Mouse (Mus musculus) MEL (cell line): ENCODE measurements around the gene Brpf3. TPM values are rescaled to one million over a fixed set of nuclear protein-coding genes. Genes with fewer than 3 reads are reported as not detected.

Experiments used
- DNase-seq: peaks from one replicate; pipeline ENCODE4 v3.0.0; 2011; ENCODE audit warnings: low read depth, low spot score
- H3K27ac ChIP-seq: 2 replicates; pipeline ENCODE4 v1.5.1; 2012; ENCODE audit warnings: low read depth, mild to moderate bottlenecking, control low read depth, low read length, moderate library complexity; ENCODE audit not compliant: control insufficient read depth
- H3K27me3 ChIP-seq, 2 experiments: fragments of 150-350 bp in 1 of 2; sonication (generic) in 1 of 2; 2 replicates each; pipeline ENCODE4 v1.6.1; 2012; ENCODE audit warnings: low read length in 2 of 2, mild to moderate bottlenecking in 2 of 2, improper control_type of control experiment in 1 of 2, moderate library complexity in 1 of 2; ENCODE audit not compliant: insufficient read depth in 2 of 2, control insufficient read depth in 1 of 2
- H3K36me3 ChIP-seq, 2 experiments: 2 replicates each; pipeline ENCODE4 v1.6.1; 2012 to 2014; ENCODE audit warnings: low read length in 2 of 2, improper control_type of control experiment in 1 of 2, inconsistent platforms in 1 of 2, mild to moderate bottlenecking in 1 of 2; ENCODE audit not compliant: insufficient read depth in 2 of 2, control insufficient read depth in 1 of 2
- H3K4me1 ChIP-seq, 2 experiments: fragments of 150-350 bp in 1 of 2; sonication (generic) in 1 of 2; 2 replicates each; pipeline ENCODE4 v1.6.1; 2012; ENCODE audit warnings: low read length in 2 of 2, improper control_type of control experiment in 1 of 2, mild to moderate bottlenecking in 1 of 2; ENCODE audit not compliant: insufficient read depth in 2 of 2, control insufficient read depth in 1 of 2
- H3K4me3 ChIP-seq, 2 experiments: fragments of 150-350 bp in 1 of 2; sonication (generic) in 1 of 2; 2 replicates each; pipeline ENCODE4 v1.5.1; 2012; ENCODE audit warnings: low read depth in 2 of 2, low read length in 2 of 2, mild to moderate bottlenecking in 2 of 2, moderate library complexity in 2 of 2, control low read depth in 1 of 2, improper control_type of control experiment in 1 of 2; ENCODE audit not compliant: control insufficient read depth in 1 of 2, insufficient read depth in 1 of 2
- H3K79me2 ChIP-seq: 2 replicates; pipeline ENCODE4 v1.6.1; 2012; ENCODE audit warnings: mild to moderate bottlenecking, low read length, moderate library complexity; ENCODE audit not compliant: control insufficient read depth, poor library complexity, insufficient read depth
- H3K9ac ChIP-seq: 2 replicates; pipeline ENCODE4 v1.6.1; 2012; ENCODE audit warnings: low read depth, mild to moderate bottlenecking, control low read depth, low read length, moderate library complexity; ENCODE audit not compliant: control insufficient read depth, poor library complexity, severe bottlenecking
- H3K9me3 ChIP-seq: fragments of 150-350 bp; sonication (generic); replicated peaks from 2 replicates; pipeline ENCODE4 v1.6.1; 2012; ENCODE audit warnings: mild to moderate bottlenecking, low read length, improper control_type of control experiment, moderate library complexity; ENCODE audit not compliant: insufficient read depth
- BHLHE40 ChIP-seq: IDR thresholded peaks from 2 replicates; pipeline ENCODE4 v1.6.1; 2012; ENCODE audit warnings: low read depth, mild to moderate bottlenecking, inconsistent platforms, low read length, improper control_type of control experiment, borderline replicate concordance
- CTCF ChIP-seq, 3 experiments: IDR thresholded peaks in 2 of 3; conservative IDR thresholded peaks in 1 of 3; 2 replicates each; pipeline ENCODE4 v1.5.1; 2011 to 2012; ENCODE audit warnings: low read length in 3 of 3, low read depth in 2 of 3, mild to moderate bottlenecking in 2 of 3, improper control_type of control experiment in 1 of 3, inconsistent platforms in 1 of 3, mixed read lengths in 1 of 3, moderate library complexity in 1 of 3; ENCODE audit not compliant: control insufficient read depth in 1 of 3, insufficient read depth in 1 of 3, poor library complexity in 1 of 3, severe bottlenecking in 1 of 3
- E2F4 ChIP-seq: IDR thresholded peaks from 2 replicates; pipeline ENCODE4 v1.6.1; 2011; ENCODE audit warnings: low read depth, low read length, improper control_type of control experiment, borderline replicate concordance
- ELF1 ChIP-seq: IDR thresholded peaks from 2 replicates; pipeline ENCODE4 v1.6.1; 2014; ENCODE audit warnings: low read depth, mild to moderate bottlenecking, inconsistent platforms, low read length, improper control_type of control experiment, moderate library complexity
- GABPA ChIP-seq: IDR thresholded peaks from 2 replicates; pipeline ENCODE4 v1.6.1; 2012; ENCODE audit warnings: low read depth, mild to moderate bottlenecking, inconsistent platforms, low read length, improper control_type of control experiment, moderate library complexity
- KAT2A ChIP-seq: conservative IDR thresholded peaks from 2 replicates; pipeline ENCODE4 v1.6.1; 2012; ENCODE audit warnings: low read depth, low read length, improper control_type of control experiment, inconsistent platforms
- MXI1 ChIP-seq: IDR thresholded peaks from 2 replicates; pipeline ENCODE4 v1.6.1; 2011; ENCODE audit warnings: mild to moderate bottlenecking, low read depth, low read length, improper control_type of control experiment
- MYC ChIP-seq: IDR thresholded peaks from 2 replicates; pipeline ENCODE4 v1.6.1; 2011; ENCODE audit warnings: low read depth, mild to moderate bottlenecking, low read length, improper control_type of control experiment, moderate library complexity
- NELFE ChIP-seq: IDR thresholded peaks from 2 replicates; pipeline ENCODE4 v1.6.1; 2011; ENCODE audit warnings: low read depth, low read length, improper control_type of control experiment
- NRF1 ChIP-seq: IDR thresholded peaks from 2 replicates; pipeline ENCODE4 v1.6.1; 2014; ENCODE audit warnings: low read depth, mild to moderate bottlenecking, inconsistent platforms, low read length, improper control_type of control experiment, moderate library complexity; ENCODE audit not compliant: poor library complexity, insufficient read depth, severe bottlenecking
- POLR2A ChIP-seq, 2 experiments: IDR thresholded peaks; 2 replicates each; pipeline ENCODE4 v1.6.1; 2011 to 2012; ENCODE audit warnings: low read length in 2 of 2, mild to moderate bottlenecking in 2 of 2, control low read depth in 1 of 2, improper control_type of control experiment in 1 of 2, low read depth in 1 of 2, moderate library complexity in 1 of 2; ENCODE audit not compliant: control insufficient read depth in 1 of 2, insufficient read depth in 1 of 2, poor library complexity in 1 of 2
- POLR2AphosphoS2 ChIP-seq: IDR thresholded peaks from 2 replicates; pipeline ENCODE4 v1.6.1; 2011; ENCODE audit warnings: low read length, improper control_type of control experiment
- RAD21 ChIP-seq: IDR thresholded peaks from 2 replicates; pipeline ENCODE4 v1.6.1; 2011; ENCODE audit warnings: mild to moderate bottlenecking, low read depth, low read length, improper control_type of control experiment
- RCOR1 ChIP-seq: IDR thresholded peaks from 2 replicates; pipeline ENCODE4 v1.6.1; 2012; ENCODE audit warnings: low read depth, mild to moderate bottlenecking, inconsistent platforms, low read length, improper control_type of control experiment
- TAL1 ChIP-seq: IDR thresholded peaks from 2 replicates; pipeline ENCODE4 v1.6.1; 2012; ENCODE audit warnings: mild to moderate bottlenecking, inconsistent platforms, low read length, moderate library complexity, mixed read lengths
- TCF12 ChIP-seq: IDR thresholded peaks from 2 replicates; pipeline ENCODE4 v1.6.1; 2014; ENCODE audit warnings: low read depth, mild to moderate bottlenecking, inconsistent platforms, low read length, improper control_type of control experiment, moderate library complexity
- USF2 ChIP-seq, 2 experiments: IDR thresholded peaks; 2 replicates each; pipeline ENCODE4 v1.6.1; 2011 to 2012; ENCODE audit warnings: improper control_type of control experiment in 2 of 2, low read length in 2 of 2, borderline replicate concordance in 1 of 2, inconsistent platforms in 1 of 2, low read depth in 1 of 2, mild to moderate bottlenecking in 1 of 2; ENCODE audit not compliant: insufficient read depth in 1 of 2
- ZMIZ1 ChIP-seq: IDR thresholded peaks from 2 replicates; pipeline ENCODE4 v1.6.1; 2012; ENCODE audit warnings: low read depth, mild to moderate bottlenecking, inconsistent platforms, low read length, improper control_type of control experiment, moderate library complexity
- polyA plus RNA-seq, 2 experiments: library from polyadenylated mRNA; stranded (reverse) in 1 of 2; unstranded in 1 of 2; fragments of >175 nt in 1 of 2; fragments of >200 nt in 1 of 2; gene quantifications; 2 replicates each; pipeline versions ENCODE4 v1.2.1 to v1.2.4; 2012; ENCODE audit warnings: low replicate concordance in 2 of 2, low read depth in 1 of 2; ENCODE audit not compliant: insufficient read length in 2 of 2, insufficient read depth in 1 of 2, missing spikeins in 1 of 2
- total RNA-seq: library from RNA; depleted of rRNA; stranded (reverse); fragments of 300-350 nt; gene quantifications from 2 replicates; pipeline ENCODE4 v1.2.3, GENCODE M21; 2012

The Brpf3 gene
- total and polyA plus RNA-seq, 3 experiments: 1.7 to 23.7 TPM; not detected in 1

- H3K27ac ChIP-seq: no peak overlapping the region
- no peak overlapping the region for H3K9ac ChIP-seq
- H3K79me2 ChIP-seq: no peaks in the 10 kb centered on the region
- no peaks in the 10 kb centered on the region for H3K27me3 ChIP-seq
- no peaks in the 10 kb centered on the region for H3K9me3 ChIP-seq
- H3K4me3 ChIP-seq: no peak overlapping the region
- DNase-seq: no peak
- no peak for TF ChIP-seq TCF12
- no peak for TF ChIP-seq USF2 (IDR thresholded peaks at IDR 0.05; ENCODE audit: borderline replicate concordance in 1 of 2, insufficient read depth in 1 of 2, low read depth in 1 of 2, low read length in 2 of 2)
- TF ChIP-seq E2F4: no peak
- TF ChIP-seq NELFE: no peak
- TF ChIP-seq MXI1: no peak
- no peak for TF ChIP-seq POLR2AphosphoS2
- no peak for TF ChIP-seq RCOR1
- no peak for TF ChIP-seq ZMIZ1
- no peak for TF ChIP-seq BHLHE40
- TF ChIP-seq CTCF (IDR thresholded peaks at IDR 0.05 in 2 of 3, conservative IDR thresholded peaks at IDR 0.05 in 1 of 3; ENCODE audit: control insufficient read depth in 1 of 3, insufficient read depth in 1 of 3, low read depth in 2 of 3, low read length in 3 of 3, poor library complexity in 1 of 3, severe bottlenecking in 1 of 3): no peak
- TF ChIP-seq TAL1: no peak
- TF ChIP-seq ELF1: no peak
- TF ChIP-seq KAT2A: no peak
- no peak for TF ChIP-seq GABPA
- TF ChIP-seq MYC: no peak
- no peak for TF ChIP-seq RAD21
- TF ChIP-seq NRF1: no peak
- TF ChIP-seq, all 39 proteins: peak for 0
- peaks cover 13 to 27% of the 10 kb centered on the region in 2 experiments for H3K4me1 ChIP-seq
- peaks cover 0 to 24% of the 10 kb centered on the region in 2 experiments; a peak in 2 of 4 replicates for H3K36me3 ChIP-seq
These were observed 7.8 kb downstream of the Brpf3 start for GRCm38 (mm10) chr17:28808714-28809113.

- Histone ChIP-seq H3K4me3 (no peak overlapping the region), H3K27me3 (no peaks in the 10 kb centered on the region), H3K9me3 (no peaks in the 10 kb centered on the region), H3K36me3 (peaks cover 0 to 19% of the 10 kb centered on the region in 2 experiments; a peak in 2 of 4 replicates), H3K9ac (no peak overlapping the region), H3K27ac (no peak overlapping the region)
- DNase-seq: no peak
- TF ChIP-seq RCOR1 (no peak), POLR2A (IDR thresholded peaks at IDR 0.05; ENCODE audit: control insufficient read depth in 1 of 2, insufficient read depth in 1 of 2, low read depth in 1 of 2, low read length in 2 of 2, poor library complexity in 1 of 2) (no peak), MXI1 (no peak)
- TF ChIP-seq, all 39 proteins: peak for 0
- Histone ChIP-seq H3K79me2 (no peaks in the 10 kb centered on the region), H3K4me1 (peaks cover 7 to 21% of the 10 kb centered on the region in 2 experiments)
These were observed 8.4 kb downstream of the Brpf3 start for GRCm38 (mm10) chr17:28809175-28809831.
